Mouse (Mus musculus) duodenum, adult 2 months (tissue): ENCODE results near the gene Cldn6. TPM values are rescaled to one million over a fixed set of nuclear protein-coding genes. Genes with fewer than 3 reads are reported as not detected.

Source experiments
- polyA plus RNA-seq: library from polyadenylated mRNA; depleted of rRNA; stranded (reverse); fragments of >200 nt; gene quantifications from 2 replicates; pipeline ENCODE4 v1.2.3, GENCODE M21; 2012; ENCODE audit warnings: low replicate concordance; rRNA removed

The Cldn6 gene
- polyA plus RNA-seq = 0.44 and 1.2 TPM in 2 replicates

GRCm38 (mm10) chr17:23679127-23679835, at the start of gene Cldn6:
TSS of gene Cldn6 (plus strand) at chr17:23679249.

DNA sequence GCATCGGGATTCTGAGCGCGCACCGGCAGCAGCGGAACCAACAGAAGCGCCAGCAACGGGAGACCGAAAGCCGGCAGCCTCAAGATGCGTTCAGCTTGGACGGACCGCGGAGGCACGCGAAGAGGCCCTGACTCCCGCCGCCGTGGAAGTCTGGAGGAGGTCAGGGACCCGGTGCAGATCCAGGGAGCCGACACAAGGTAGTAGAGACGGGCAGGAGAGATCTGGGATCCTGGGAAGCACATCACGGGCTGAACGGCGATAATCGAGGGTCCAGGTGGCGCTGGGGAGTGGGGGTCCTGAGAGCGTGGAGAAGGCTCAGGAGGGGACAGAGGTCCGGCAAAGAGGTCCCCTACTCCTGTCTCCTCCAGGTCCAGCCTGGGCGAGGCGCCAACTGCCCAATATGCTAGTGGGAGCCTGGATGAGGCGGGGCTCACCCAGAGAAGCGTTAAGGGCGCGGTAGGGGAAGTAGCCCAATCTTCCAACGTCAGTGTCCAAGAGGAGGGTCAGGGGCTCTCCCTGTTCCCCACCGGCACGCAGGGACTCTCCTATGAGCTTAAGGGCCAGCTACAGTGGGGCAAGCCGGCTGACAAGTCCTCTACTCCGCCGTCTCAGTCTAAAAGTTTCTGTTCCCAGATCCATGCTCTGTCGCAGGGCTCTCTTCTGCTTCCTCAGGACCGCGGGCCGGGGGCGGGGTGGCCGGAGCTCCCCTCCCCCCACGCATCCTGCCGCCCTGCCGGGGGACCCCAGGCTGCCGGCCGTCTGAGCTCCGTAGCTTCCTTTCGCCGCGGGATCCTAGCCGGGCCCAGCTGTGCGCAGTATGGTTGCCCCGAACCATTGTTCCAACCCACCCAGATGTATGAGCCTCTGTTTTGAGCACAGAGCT, 34.2 kb upstream of the Cldn6 start, which contains the start of gene Mmp25:
Gene Mmp25, minus strand, starts transcription at position 665 of the 883 bp plus-strand sequence.

GRCm38 (mm10) chr17:23660117-23660875, 18.8 kb upstream of the Cldn6 start, which contains the start of gene Bicdl2:
TSS of gene Bicdl2 (plus strand) at chr17:23660506.

GRCm38 (mm10) chr17:23673424-23674073, 5.5 kb upstream of the Cldn6 start, which contains the start of the genes Hcfc1r1 and Thoc6:
TSS of gene Hcfc1r1 (plus strand) at chr17:23673596.
TSS of gene Thoc6 (minus strand) at chr17:23673882.

DNA sequence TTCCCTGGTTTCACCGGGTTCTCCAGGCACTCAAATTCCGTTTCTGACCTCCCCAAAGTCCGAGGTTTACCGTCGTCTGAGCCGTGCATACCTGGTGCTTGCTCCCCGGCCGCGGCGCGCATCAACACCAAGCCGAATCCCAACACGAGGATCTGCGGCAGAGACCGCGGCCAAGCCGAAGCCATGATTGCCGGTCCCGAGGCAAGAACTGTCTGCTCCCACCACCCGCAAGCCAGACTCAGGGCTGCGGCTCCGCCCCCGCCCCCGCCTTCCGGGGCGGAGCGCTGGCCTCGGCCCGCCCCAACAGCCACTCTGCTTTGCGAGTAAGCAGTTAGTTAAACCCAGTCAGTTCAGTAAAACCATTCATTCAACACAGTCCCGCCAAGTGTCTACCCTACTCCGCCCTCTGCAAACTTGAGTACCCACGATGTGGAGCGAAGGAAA, 1.8 kb upstream of the Cldn6 start, which contains the start of gene Tnfrsf12a:
Gene Tnfrsf12a, minus strand, starts transcription at position 233 of the 444 bp plus-strand sequence.

DNA sequence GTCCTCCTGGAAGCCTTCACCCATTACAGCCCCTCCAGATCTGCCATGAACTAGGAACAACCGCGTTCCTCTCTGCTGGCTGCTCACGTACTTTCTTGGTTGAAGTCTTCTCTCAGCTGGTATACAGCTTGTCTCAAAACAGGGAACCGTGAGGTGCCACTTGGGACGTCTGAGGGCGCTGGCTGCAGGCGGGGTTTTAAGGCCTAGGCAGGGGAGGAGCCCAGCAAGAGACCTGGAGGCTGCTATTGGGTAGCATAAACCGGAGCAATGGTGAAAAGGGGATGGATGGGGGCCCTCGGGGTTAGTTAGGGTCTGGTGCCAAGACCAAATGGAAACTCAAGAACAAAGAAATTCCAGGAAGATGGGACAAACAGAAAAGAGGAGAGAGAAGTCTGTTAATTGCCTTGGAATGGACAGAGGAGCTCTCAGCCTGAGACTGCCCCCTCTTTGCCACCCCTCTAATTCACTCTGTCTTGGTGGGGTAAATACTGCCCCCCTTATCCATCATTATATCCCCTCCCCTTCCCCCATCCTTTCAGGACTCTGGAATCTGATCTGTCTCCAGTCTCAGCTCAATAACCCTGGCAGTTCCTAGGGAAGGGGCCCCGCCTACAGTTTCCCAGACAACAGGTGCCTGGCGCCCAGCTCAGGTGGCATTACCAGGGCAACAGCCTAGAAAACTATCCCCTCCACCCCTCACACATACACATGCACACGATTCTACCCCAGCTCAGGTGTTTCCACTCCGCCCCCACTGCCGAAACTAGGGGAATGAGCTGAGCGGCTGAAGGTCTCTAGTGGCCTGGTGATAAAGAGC, 5.0 kb downstream of the Cldn6 start, which contains the start of gene Cldn9:
Gene Cldn9, minus strand, starts transcription at position 171 of the 817 bp plus-strand sequence.

DNA sequence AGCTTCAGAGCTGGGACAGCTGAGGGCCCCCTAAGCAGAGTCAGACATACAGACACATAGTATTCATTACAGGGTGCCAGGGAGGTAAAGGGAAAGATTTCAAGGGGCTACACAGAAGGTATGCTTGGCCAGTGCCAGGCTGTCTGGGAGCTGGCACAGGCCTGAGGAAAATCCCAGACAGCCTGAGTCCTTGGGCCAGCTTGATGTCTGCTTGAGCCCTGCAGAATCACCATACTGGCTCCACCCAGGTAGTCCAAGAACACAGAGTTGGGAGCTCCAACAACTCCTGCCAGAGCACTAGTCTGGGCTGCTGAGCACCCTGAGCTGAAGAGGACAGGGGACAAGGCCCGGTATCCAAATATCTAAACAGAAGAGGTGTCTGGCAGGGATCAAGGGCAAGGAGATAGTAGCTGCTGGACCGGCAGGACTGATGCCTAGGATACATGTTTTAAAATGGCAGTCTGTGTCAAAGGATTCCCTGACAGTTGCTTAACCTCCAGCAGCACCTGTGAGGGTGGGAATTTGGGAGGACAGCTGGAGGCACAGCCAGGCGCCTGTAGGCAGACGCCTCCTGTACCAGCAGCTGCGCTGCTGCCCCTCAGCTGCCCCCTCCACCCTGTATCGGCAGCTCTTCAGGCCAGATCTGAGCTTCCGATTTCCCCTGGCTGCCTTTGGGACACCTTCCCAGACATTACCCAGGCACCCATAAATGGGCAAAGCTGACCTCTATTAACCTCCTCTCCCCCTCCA, 43.5 kb downstream of the Cldn6 start, which contains the start of gene 1520401A03Rik:
Gene 1520401A03Rik, minus strand, starts transcription at position 408 of the 750 bp plus-strand sequence.

DNA sequence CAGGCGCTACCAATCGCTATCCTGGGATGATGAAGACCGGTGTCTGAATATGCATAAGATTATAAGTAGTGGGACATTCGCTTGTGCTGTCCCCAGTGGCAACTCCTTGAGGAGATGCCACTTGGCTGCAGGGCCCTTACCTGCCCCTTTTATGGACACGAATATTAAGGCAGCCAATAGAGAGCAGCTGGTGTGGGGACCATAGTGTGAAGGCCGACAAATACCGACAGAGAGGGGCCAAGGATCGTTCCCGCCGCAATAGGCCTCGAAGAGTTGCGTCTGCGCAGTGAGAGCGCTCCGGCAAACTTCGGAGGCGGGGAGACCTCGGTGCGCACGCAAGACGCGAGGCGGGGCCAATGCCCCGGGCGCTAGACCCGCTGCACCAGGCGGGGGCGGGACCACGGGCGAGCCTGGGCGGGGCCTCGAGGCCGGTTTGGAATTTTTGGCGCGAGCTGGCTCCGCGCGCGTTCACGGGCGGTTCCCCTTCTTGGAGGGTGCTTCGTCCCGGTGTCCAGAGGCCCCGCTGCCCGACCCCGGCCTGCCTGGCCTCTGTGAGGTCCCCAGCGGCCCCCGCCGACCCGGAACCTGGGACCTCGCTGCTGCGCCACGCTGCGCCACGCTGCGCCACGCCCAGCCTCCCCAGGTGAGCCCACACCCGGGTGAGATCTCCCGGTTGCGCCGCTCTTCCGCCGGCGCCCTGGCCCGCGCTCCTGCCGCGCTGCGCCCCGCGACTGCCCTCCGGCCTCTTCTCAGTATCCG, 47.1 kb downstream of the Cldn6 start, which contains the start of gene Pkmyt1:
Gene Pkmyt1, plus strand, starts transcription at position 338 of the 759 bp plus-strand sequence.

Other genes with a start within 250 kb of the Cldn6 start
- not detected in 2 replicates for gene Vmn2r117, start 199.6 kb upstream of the Cldn6 start, polyA plus RNA-seq
- 12.0 and 13.1 TPM in 2 replicates for gene Zfp213, start 115.0 kb upstream of the Cldn6 start, polyA plus RNA-seq
- 6.5 and 13.2 TPM in 2 replicates for gene Zfp13, start 79.8 kb upstream of the Cldn6 start, polyA plus RNA-seq
- not detected in 2 replicates for gene Zscan10, start 78.4 kb upstream of the Cldn6 start, polyA plus RNA-seq
- 0.81 and 1.5 TPM in 2 replicates for gene Mmp25, start 34.0 kb upstream of the Cldn6 start, polyA plus RNA-seq
- gene Bicdl2, start 18.7 kb upstream of the Cldn6 start, polyA plus RNA-seq = 5.3 and 6.5 TPM in 2 replicates
- 423 and 457 TPM in 2 replicates for gene Hcfc1r1, start 5.7 kb upstream of the Cldn6 start, polyA plus RNA-seq
- gene Thoc6, start 5.4 kb upstream of the Cldn6 start, polyA plus RNA-seq = 22.7 and 23.3 TPM in 2 replicates
- 16.8 and 17.2 TPM in 2 replicates for gene Tnfrsf12a, start 1.8 kb upstream of the Cldn6 start, polyA plus RNA-seq
- gene Cldn9, start 4.8 kb downstream of the Cldn6 start, polyA plus RNA-seq = 0.14 and 0.55 TPM in 2 replicates
- 0.05 and 0.09 TPM in 2 replicates for gene 1520401A03Rik, start 43.5 kb downstream of the Cldn6 start, polyA plus RNA-seq
- gene Pkmyt1, start 47.1 kb downstream of the Cldn6 start, polyA plus RNA-seq = 58.5 and 61.5 TPM in 2 replicates
- gene Paqr4, start 61.6 kb downstream of the Cldn6 start, polyA plus RNA-seq = 144 and 151 TPM in 2 replicates
- 5.0 and 7.8 TPM in 2 replicates for gene Kremen2, start 66.6 kb downstream of the Cldn6 start, polyA plus RNA-seq
- 15.9 and 34.2 TPM in 2 replicates for gene Flywch1, start 92.4 kb downstream of the Cldn6 start, polyA plus RNA-seq
- 3.8 and 6.0 TPM in 2 replicates for gene Flywch2, start 106.8 kb downstream of the Cldn6 start, polyA plus RNA-seq
- gene Srrm2, start 111.3 kb downstream of the Cldn6 start, polyA plus RNA-seq = 340 and 451 TPM in 2 replicates
- gene Elob, start 149.9 kb downstream of the Cldn6 start, polyA plus RNA-seq = 480 and 804 TPM in 2 replicates
- gene Prss33, start 156.8 kb downstream of the Cldn6 start, polyA plus RNA-seq = 0.11 and 1.1 TPM in 2 replicates
- gene Prss32, start 164.6 kb downstream of the Cldn6 start, polyA plus RNA-seq = 308 and 338 TPM in 2 replicates
- 2.4 and 2.8 TPM in 2 replicates for gene Prss41, start 164.9 kb downstream of the Cldn6 start, polyA plus RNA-seq
- gene Prss21, start 188.8 kb downstream of the Cldn6 start, polyA plus RNA-seq = not detected in 2 replicates
- gene Dcpp1, start 201.6 kb downstream of the Cldn6 start, polyA plus RNA-seq = not detected in 2 replicates
- gene Dcpp2, start 201.6 kb downstream of the Cldn6 start, polyA plus RNA-seq = not detected in 2 replicates
- gene Dcpp3, start 238.2 kb downstream of the Cldn6 start, polyA plus RNA-seq = not detected in 2 replicates